Mouse (Mus musculus) cerebellum, adult 2 months (tissue): ENCODE measurements at regions not wholly inside any gene's neighbourhood (a gene's known extent, or its start where the extent isn't known, plus 50 kb on each side); places are given as distances from the start of the nearest gene placed in this dataset.

Source experiments
- DNase-seq, 2 experiments: peaks; one replicate each; pipeline ENCODE4 v3.0.0; 2021
- H3K27ac ChIP-seq: fragments of 200-500 bp; 2 replicates; pipeline ENCODE4 v1.5.1; 2012; ENCODE audit warnings: low read length, control low read depth, inconsistent platforms; ENCODE audit not compliant: insufficient read depth
- H3K27me3 ChIP-seq: fragments of 200-500 bp; 2 replicates; pipeline ENCODE4 v1.6.1; 2012; ENCODE audit warnings: inconsistent platforms, mild to moderate bottlenecking, low read length, moderate library complexity; ENCODE audit not compliant: control insufficient read depth, insufficient read depth
- H3K4me1 ChIP-seq: fragments of 200-500 bp; 2 replicates; pipeline ENCODE4 v1.6.1; 2011; ENCODE audit warnings: low read length; ENCODE audit not compliant: control insufficient read depth, insufficient read depth
- H3K4me3 ChIP-seq: fragments of 200-500 bp; replicated peaks from 2 replicates; pipeline ENCODE3; 2011; ENCODE audit warnings: mild to moderate bottlenecking, low read depth, low read length, control low read depth; ENCODE audit not compliant: insufficient read depth
- CTCF ChIP-seq: fragments of 200-500 bp; IDR thresholded peaks from 2 replicates; pipeline ENCODE4 v1.5.1; 2011; ENCODE audit warnings: low read depth, mild to moderate bottlenecking, control low read depth, low read length, moderate library complexity, borderline replicate concordance; ENCODE audit not compliant: insufficient read depth
- POLR2A ChIP-seq: fragments of 200-500 bp; IDR thresholded peaks from 2 replicates; pipeline ENCODE4 v1.6.1; 2011; ENCODE audit warnings: low read length, control low read depth, borderline replicate concordance; ENCODE audit not compliant: insufficient read depth
- WGBS: fragments of 180-500 bp; shearing (Covaris S2); methylation state at CpG from one replicate; pipeline ENCODE4 v1.1.7; 2018; 5-methylcytosine and 5-hydroxymethylcytosine counted together

- Histone ChIP-seq H3K27me3 (no peaks in the 10 kb centered on the region), H3K27ac (0 out of 2 replicates have a peak overlapping the region, but pooled peaks have one; percentile 6), H3K4me1 (no peaks in the 10 kb centered on the region), H3K4me3 (no peak overlapping the region)
- TF ChIP-seq CTCF (peak; percentile 94), POLR2A (no peak)
- WGBS, result 32% methylated on average over 9 of the region's 9 CpGs
- DNase-seq, result peak; percentile 89 to 94
These were observed 56.1 kb upstream of the Ces5a start for GRCm38 (mm10) chr8:93591608-93592301.

GRCm38 (mm10) chr8:93592302-93592651 is 56.6 kb upstream of the Ces5a start:
- no peak for TF ChIP-seq POLR2A
- TF ChIP-seq CTCF, result no peak
- WGBS, result 8% methylated on average over 3 of the region's 3 CpGs
- no peaks in the 10 kb centered on the region for H3K27me3 ChIP-seq
- H3K27ac ChIP-seq, result 0 out of 2 replicates have a peak overlapping the region, but pooled peaks have one; percentile 6
- H3K4me3 ChIP-seq, result no peak overlapping the region
- H3K4me1 ChIP-seq, result no peaks in the 10 kb centered on the region
- no peak for DNase-seq

GRCm38 (mm10) chr8:93598613-93599121 is 63.0 kb upstream of the Ces5a start:
- no peak overlapping the region for H3K27ac ChIP-seq
- no peak for DNase-seq
- 35% methylated on average over 11 of the region's 11 CpGs for WGBS
- no peak overlapping the region for H3K4me3 ChIP-seq
- no peaks in the 10 kb centered on the region for H3K27me3 ChIP-seq
- TF ChIP-seq CTCF (no peak), POLR2A (no peak)
- H3K4me1 ChIP-seq, result no peaks in the 10 kb centered on the region

GRCm38 (mm10) chr8:93599306-93599705 is 63.7 kb upstream of the Ces5a start:
- no peak for TF ChIP-seq CTCF
- no peak for TF ChIP-seq POLR2A
- no peak for DNase-seq
- peak overlapping the region; percentile 4 for H3K4me3 ChIP-seq
- 29% methylated on average over 9 of the region's 9 CpGs for WGBS
- H3K27me3 ChIP-seq, result no peaks in the 10 kb centered on the region
- no peaks in the 10 kb centered on the region for H3K4me1 ChIP-seq
- H3K27ac ChIP-seq, result no peak overlapping the region

GRCm38 (mm10) chr8:93599776-93600175 is 64.1 kb upstream of the Ces5a start:
- Histone ChIP-seq H3K4me1 (no peaks in the 10 kb centered on the region), H3K27me3 (no peaks in the 10 kb centered on the region), H3K4me3 (no peak overlapping the region), H3K27ac (no peak overlapping the region)
- TF ChIP-seq POLR2A (no peak), CTCF (no peak)
- DNase-seq, result no peak
- 46% methylated on average over 8 of the region's 8 CpGs for WGBS

- Histone ChIP-seq H3K4me1 (peaks cover 11% of the 10 kb centered on the region), H3K4me3 (peak overlapping the region; percentile 27), H3K27me3 (no peaks in the 10 kb centered on the region), H3K27ac (no peak overlapping the region)
- DNase-seq, result peak; percentile 81 to 87
- TF ChIP-seq CTCF (no peak), POLR2A (no peak)
- WGBS, result 14% methylated on average over 18 of the region's 18 CpGs
These were observed 91.3 kb upstream of the Ces5a start for GRCm38 (mm10) chr8:93626807-93627526.

GRCm38 (mm10) chr8:93627626-93628025 is 92.0 kb upstream of the Ces5a start:
- Histone ChIP-seq H3K27me3 (no peaks in the 10 kb centered on the region), H3K4me3 (no peak overlapping the region), H3K4me1 (peaks cover 11% of the 10 kb centered on the region), H3K27ac (no peak overlapping the region)
- DNase-seq, result no peak
- TF ChIP-seq POLR2A, result no peak
- 48% methylated on average over 6 of the region's 6 CpGs for WGBS

GRCm38 (mm10) chr8:93632896-93633295 is 97.3 kb upstream of the Ces5a start:
- H3K4me1 ChIP-seq, result no peaks in the 10 kb centered on the region
- no peaks in the 10 kb centered on the region for H3K27me3 ChIP-seq
- H3K4me3 ChIP-seq, result no peak overlapping the region
- H3K27ac ChIP-seq, result no peak overlapping the region
- 71% methylated on average over 8 of the region's 8 CpGs for WGBS
- TF ChIP-seq CTCF, result no peak
- TF ChIP-seq POLR2A, result no peak
- DNase-seq, result no peak
